ENCODE assay signal across 16 mouse cellular contexts in genomic region chr6:138335858-138336257, GRCm38 (mm10).
"Had no signal": no experiment of that assay in that cellular context is flagged by ENCODE, and none has a peak within 500 bp of the region (broad histone marks: within the 10 kb centered on the region; RNA-seq: fewer than 3 reads in every experiment).

No protein-coding gene starts in this region.

- H3K27ac ChIP-seq: liver, embryonic 15.5 days; lung, embryonic 15.5 days; macrophage; midbrain, embryonic 13.5 days; midbrain, embryonic 15.5 days; neural tube, embryonic 12.5 days; stomach, embryonic 15.5 days; stomach, postnatal 0 days had no signal

- H3K4me3 ChIP-seq: liver, embryonic 15.5 days; lung, embryonic 15.5 days; midbrain, embryonic 13.5 days; midbrain, embryonic 15.5 days; neural tube, embryonic 12.5 days; stomach, embryonic 15.5 days had no signal

- DNase-seq: liver, postnatal 0 days; lung, adult 2 months; lung, postnatal 14 days; lung, postnatal 36 days; right cerebral cortex, postnatal 25 days; thymus, adult 18-20 months; thymus, postnatal 25 days; thymus, postnatal 4 days had no signal
